Mouse (Mus musculus) myocyte (in vitro differentiated cells): ENCODE data around the gene Ceacam16.

ENCODE experiments used
- E2F4 ChIP-seq: IDR thresholded peaks from one replicate; pipeline ENCODE4 v1.6.1; 2011; ENCODE audit warnings: mild to moderate bottlenecking, control low read depth, moderate library complexity; ENCODE audit not compliant: insufficient read depth
- MAX ChIP-seq: IDR thresholded peaks from one replicate; pipeline ENCODE4 v1.6.1; 2011; ENCODE audit warnings: low read depth, mild to moderate bottlenecking, control low read depth
- MYOG ChIP-seq, 3 experiments: IDR thresholded peaks; one replicate each; pipeline ENCODE4 v1.6.1; 2011; ENCODE audit warnings: control low read depth in 2 of 3, low read depth in 2 of 3, mild to moderate bottlenecking in 2 of 3; ENCODE audit not compliant: insufficient read length in 2 of 3, control insufficient read depth in 1 of 3, insufficient read depth in 1 of 3
- POLR2A ChIP-seq: IDR thresholded peaks from one replicate; pipeline ENCODE4 v1.6.1; 2011; ENCODE audit warnings: low read depth, mild to moderate bottlenecking, control low read depth, moderate library complexity; ENCODE audit not compliant: insufficient read length
- REST ChIP-seq: IDR thresholded peaks from one replicate; pipeline ENCODE4 v1.6.1; 2011; ENCODE audit warnings: mild to moderate bottlenecking, control low read depth, moderate library complexity; ENCODE audit not compliant: insufficient read depth, insufficient read length
- SRF ChIP-seq: IDR thresholded peaks from one replicate; pipeline ENCODE4 v1.6.1; 2011; ENCODE audit warnings: low read depth; ENCODE audit not compliant: control insufficient read depth, insufficient read length
- TCF12 ChIP-seq: IDR thresholded peaks from one replicate; pipeline ENCODE4 v1.6.1; 2011; ENCODE audit warnings: mild to moderate bottlenecking, control low read depth; ENCODE audit not compliant: poor library complexity, insufficient read depth, severe bottlenecking
- USF1 ChIP-seq: IDR thresholded peaks from one replicate; pipeline ENCODE4 v1.6.1; 2011; ENCODE audit warnings: low read depth, mild to moderate bottlenecking, control low read depth, moderate library complexity

DNA sequence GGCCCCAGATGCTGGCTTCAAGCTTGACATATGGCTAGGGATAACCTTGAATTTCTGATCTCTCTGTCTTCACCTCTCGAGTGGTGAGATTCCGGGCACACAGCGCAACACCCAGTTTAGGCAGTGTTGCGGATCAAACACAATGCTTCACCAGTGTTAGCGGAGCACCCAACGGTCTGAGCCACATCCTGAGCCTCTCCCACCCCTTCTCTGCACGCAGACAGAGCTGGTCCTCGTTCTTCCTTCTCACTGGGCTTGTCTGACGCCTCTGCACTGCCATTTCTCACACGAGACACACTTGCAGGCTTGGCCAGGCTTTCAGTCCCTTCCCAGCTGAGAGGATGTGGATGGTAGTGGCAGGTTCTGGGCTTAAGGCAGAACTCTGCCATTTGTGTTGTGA is 1.4 kb downstream of the Ceacam16 start:
- TF ChIP-seq TCF12 (no peak), MAX (no peak), E2F4 (no peak), POLR2A (no peak), MYOG (IDR thresholded peaks at IDR 0.05; ENCODE audit: control insufficient read depth in 1 of 3, insufficient read depth in 1 of 3, insufficient read length in 2 of 3, low read depth in 2 of 3) (no peak), USF1 (no peak), SRF (no peak), REST (no peak)
